Mouse (Mus musculus) cortical plate, adult 2 months (tissue): ENCODE measurements at regions not wholly inside any gene's neighbourhood (a gene's known extent, or its start where the extent isn't known, plus 50 kb on each side); places are given as distances from the start of the nearest gene placed in this dataset.
A peak's percentile ranks its signal among the peaks of the same experiment; 100 is the strongest.

Experiments
- CTCF ChIP-seq: fragments of 200-500 bp; IDR thresholded peaks from 2 replicates; pipeline ENCODE4 v1.5.1; 2011; ENCODE audit warnings: mild to moderate bottlenecking, control low read depth, low read length; ENCODE audit not compliant: insufficient read depth; ENCODE audit errors: extremely low read depth
- POLR2A ChIP-seq: fragments of 200-500 bp; IDR thresholded peaks from 2 replicates; pipeline ENCODE4 v1.6.1; 2011; ENCODE audit warnings: mild to moderate bottlenecking, low read length, control low read depth; ENCODE audit not compliant: insufficient read depth; ENCODE audit errors: extremely low read depth

DNA sequence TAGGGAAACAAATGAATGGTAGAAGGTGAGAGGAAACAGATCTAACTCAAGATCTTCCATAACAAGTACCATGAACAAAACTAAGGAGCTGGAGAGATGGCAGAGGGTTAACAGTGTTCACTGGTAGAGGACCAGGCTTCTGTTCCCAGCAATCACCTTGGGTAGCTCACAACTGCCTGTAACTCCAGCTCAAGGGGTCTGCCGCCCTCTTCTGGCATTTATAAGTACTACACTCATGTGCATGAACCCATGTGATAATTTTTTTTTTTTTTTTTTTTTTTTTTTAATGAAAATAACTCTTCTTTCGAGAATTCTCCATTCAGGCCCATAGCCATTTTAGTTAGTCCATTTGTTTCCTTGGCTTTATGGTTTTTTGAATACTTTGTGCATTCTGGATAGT is 253.8 kb upstream of the Pum3 start:
- TF ChIP-seq CTCF: peak; percentile 17; the same call in 1 of the 2 replicates
- TF ChIP-seq POLR2A: no peak
